Mouse (Mus musculus) regulatory T cell (primary cell): ENCODE data around the gene Gm9945.

Experiments used
- in situ Hi-C: fragments of 300-600 bp; cut with MboI, MseI; formaldehyde crosslinking; loops from one replicate; pipeline ENCODE4 v1.15.1; 2025; ENCODE audit warnings: high pct_unique_total_duplicates

The Gm9945 gene

DNA sequence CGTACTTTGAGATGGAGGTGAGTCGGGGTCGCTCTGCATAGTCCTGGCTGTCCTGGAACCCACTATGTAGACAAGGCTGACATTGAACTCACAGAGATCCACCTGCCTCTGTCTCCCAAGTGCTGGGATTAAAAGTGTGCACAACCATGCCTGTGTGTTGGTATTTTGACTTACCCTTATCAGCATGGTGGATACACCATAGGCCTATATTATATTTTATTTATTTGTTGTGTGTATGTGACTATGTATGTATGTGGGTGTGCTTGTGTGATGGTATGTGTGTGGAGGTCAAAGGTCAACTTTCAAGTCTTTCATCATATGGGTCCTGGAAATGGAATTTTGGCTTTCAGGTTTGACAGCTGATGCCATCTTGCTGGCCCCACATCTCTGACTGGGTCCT is 42.4 kb downstream of the Gm9945 start:
- in situ Hi-C loops = no loop called here

DNA sequence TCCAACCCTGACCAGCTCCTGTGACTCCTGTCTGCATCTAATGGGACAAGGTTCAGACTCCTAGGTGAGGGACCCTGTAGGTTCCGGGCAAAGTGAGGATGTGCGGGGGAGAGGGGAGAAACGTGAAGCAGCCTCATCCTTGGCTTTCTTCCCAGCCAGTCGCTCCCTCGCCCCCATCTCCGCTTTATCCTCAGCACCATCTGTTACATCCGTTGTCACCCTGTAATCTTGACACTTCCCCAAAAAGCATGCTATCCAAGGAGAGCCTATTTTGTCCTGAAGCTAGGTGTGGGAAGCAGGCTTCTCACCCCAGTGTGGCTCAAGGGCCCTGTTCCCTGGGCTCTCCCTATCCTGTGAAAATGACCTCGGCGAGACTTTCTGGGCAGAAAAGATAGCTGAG is 43.0 kb downstream of the Gm9945 start:
- in situ Hi-C loops = no loop called here

DNA sequence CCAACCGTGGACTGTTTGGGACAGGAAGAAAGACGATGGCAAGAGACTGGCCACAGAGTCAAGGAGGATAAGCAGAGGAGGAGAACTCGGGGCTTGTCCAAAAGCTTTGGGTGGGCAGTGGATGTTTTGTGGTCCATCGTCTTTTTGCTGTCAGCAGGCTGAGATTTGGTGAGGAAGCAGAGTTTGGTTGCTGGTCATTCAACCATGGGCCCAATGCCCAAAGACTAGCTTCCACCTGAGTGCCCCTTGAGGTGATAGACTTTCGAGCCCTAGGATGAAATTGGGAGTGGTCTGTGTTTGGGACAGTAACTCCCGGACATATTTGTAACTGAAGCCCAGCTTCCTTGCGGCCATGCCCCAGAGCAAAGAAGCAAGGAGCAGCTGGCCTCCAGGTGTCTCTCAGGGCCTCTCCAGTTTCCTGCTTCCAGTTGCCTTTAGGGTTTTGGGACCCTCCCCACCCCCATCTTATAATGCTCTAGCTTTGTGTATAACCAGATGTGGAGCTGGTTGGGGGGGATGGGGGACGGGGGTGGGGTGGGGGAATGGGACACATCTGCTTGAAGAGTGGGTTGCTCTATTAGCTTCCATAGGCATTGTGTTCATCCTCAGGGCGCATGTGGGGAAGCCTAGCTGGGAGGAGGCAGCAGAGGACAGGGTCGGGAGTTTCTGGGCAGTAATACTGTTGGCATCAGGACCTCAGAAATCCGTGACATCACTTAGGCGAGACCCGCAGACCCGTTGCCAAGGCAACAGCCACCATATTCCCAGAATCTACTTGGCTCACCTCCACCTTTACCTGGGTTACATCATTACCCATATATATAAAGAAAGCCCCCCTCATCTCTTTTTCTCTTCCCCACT is 43.8 kb downstream of the Gm9945 start:
- in situ Hi-C loops = no loop called here

DNA sequence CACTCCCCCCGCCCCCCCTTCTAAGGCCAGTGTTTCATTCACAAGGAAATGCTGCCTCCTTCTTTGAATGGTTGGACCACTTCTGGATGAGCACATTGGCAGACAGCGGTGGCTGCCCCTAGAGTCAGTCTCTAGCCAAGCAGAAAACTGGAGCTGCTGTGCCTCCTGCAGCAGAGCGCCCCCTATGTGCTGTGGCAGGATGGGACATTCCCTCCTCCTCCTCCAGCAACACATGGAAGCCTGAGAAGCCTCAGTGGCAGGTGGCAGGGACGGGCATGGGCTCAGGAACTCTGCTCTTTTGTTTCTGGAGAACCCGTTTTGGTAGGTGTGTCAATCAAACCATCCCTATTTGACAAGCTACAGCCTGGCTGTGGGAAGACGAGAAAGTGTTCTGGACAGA is 44.9 kb downstream of the Gm9945 start:
- in situ Hi-C loops = no loop called here

DNA sequence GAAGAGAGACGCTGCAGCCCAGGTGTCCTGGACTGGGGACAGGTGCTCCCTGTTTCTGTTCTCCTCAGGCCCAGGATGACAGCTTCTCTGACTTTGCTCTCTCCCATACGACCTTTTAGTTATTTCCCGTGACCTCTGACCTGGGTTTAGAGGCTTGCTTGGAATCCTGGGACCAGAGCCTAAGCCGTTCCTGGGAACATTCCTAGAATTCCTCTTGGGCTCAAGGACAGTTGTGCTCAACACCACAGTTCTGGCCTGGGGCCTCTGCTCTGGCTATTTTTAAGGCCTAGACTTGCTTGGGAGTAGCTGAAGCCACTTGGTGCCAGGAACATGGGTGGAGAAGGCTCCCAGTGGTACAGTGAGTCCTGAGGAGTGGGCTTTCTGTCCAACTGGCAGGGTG is 45.5 kb downstream of the Gm9945 start:
- in situ Hi-C loops = no loop called here

DNA sequence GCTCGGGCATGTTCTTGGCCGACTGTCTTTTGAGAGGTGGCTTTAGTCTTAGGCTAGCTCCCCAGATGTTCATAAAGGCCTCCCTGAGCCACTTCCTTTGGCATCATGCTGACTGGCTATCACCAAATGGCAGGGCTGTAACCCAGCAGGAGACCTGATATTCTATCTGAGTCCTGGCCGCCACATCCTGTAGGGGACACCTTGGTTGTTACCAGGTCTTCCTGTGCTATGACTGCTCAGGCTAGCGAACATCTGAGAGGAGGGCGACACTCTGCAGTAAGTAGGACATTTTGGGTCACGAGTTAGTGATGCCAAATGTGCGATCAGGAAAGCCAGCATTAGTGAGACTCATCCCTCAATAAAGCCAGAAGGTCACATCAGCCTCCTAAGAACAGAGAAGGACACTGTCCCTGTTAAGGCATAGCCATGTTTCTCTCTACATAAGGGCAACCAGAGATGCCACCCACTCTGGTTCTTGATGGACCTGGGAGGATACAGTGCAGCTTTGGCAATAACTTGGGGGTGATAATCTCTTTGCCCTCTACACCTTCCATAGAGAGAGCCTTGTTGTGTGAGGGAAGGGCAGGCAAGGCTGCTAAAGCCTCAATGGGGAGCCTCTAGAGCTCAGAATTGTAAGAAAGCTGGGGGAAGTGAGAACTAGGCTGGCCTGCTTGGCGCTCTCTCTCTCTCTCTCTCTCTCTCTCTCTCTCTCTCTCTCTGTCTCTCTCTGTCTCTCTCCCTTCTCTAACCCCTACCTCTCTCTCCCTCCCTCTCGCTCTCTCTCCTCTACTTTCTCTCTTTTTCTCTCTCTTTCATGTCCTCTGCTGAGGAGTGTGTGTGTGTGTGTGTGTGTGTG is 48.7 kb downstream of the Gm9945 start:
- in situ Hi-C loops = no loop called here

DNA sequence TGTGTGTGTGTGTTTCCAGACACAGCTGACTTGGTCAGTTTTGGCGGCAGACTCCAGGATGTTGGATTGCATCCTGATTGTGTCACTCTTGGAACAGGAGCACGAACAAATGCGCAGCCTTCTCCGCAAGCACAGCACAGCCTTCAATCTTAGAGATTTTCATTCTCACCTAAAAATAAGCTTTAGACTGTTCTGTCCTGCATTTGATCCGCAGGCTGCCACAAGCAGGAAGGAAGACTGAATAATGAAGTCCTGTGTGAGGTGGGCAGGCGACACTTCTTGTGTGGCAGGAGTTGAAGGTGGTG is 49.2 kb downstream of the Gm9945 start:
- in situ Hi-C loops = no loop called here

DNA sequence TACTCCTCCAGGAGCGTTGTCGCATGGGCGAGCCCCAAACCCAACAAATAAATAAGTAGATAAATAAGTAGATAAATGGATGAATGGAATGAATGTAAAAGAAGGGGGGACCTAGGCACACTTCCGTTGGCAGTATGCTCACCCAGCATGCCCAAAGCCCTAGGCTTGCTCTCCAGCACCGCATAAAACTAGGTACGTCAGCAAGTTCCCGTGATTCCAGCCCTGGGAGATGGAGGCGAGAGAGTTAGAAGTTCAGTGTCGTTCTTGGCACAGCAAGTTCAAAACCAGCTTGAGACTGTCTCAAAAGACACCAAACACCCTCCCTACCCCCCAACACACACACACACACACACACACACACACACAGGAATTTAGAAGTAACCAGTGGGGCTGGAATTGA is 50.0 kb downstream of the Gm9945 start:
- in situ Hi-C loops = no loop called here
